Mouse (Mus musculus) Muller cell, postnatal 12 days (primary cell): ENCODE measurements around the gene Eif2b3.
A peak's percentile ranks its signal among the peaks of the same experiment; 100 is the strongest.

Experiments used
- DNase-seq: peaks from one replicate; pipeline ENCODE4 v3.0.0-alpha.2; 2015; ENCODE audit errors: inconsistent ontology term

Eif2b3 gene

GRCm38 (mm10) chr4:117019206-117020134 is at the start of gene Eif2b3:
TSS of gene Eif2b3 (plus strand) at chr4:117019402.
- DNase-seq: peak; percentile 94

GRCm38 (mm10) chr4:116976503-116976902 is 42.7 kb upstream of the Eif2b3 start:
- DNase-seq: no peak

GRCm38 (mm10) chr4:116985681-116986080 is 33.5 kb upstream of the Eif2b3 start:
- no peak for DNase-seq

- DNase-seq: peak; percentile 96
Observed at GRCm38 (mm10) chr4:116986400-116987121, 32.6 kb upstream of the Eif2b3 start.

GRCm38 (mm10) chr4:116987122-116987456 is 32.1 kb upstream of the Eif2b3 start:
- DNase-seq: no peak

GRCm38 (mm10) chr4:116989731-116990130 is 29.5 kb upstream of the Eif2b3 start:
- DNase-seq: no peak

GRCm38 (mm10) chr4:116991366-116991765 is 27.8 kb upstream of the Eif2b3 start:
- peak; percentile 50 for DNase-seq

GRCm38 (mm10) chr4:116993672-116994621 is 25.3 kb upstream of the Eif2b3 start, which contains the start of gene Urod:
TSS of gene Urod (minus strand) at chr4:116994413.
- DNase-seq: peak; percentile 96

- DNase-seq: peak; percentile 85
Observed at GRCm38 (mm10) chr4:116995131-116995797, 23.9 kb upstream of the Eif2b3 start, which contains the start of gene Hectd3. TSS of gene Hectd3 (plus strand) at chr4:116995317.

- DNase-seq: peak; percentile 22
Observed at GRCm38 (mm10) chr4:116995798-116996135, 23.4 kb upstream of the Eif2b3 start.

- no peak for DNase-seq
Observed at GRCm38 (mm10) chr4:116999513-117000154, 19.6 kb upstream of the Eif2b3 start.

- no peak for DNase-seq
Observed at GRCm38 (mm10) chr4:117001957-117002356, 17.2 kb upstream of the Eif2b3 start.

- DNase-seq: peak; percentile 52
Observed at GRCm38 (mm10) chr4:117002543-117003521, 16.4 kb upstream of the Eif2b3 start.

GRCm38 (mm10) chr4:117004649-117005048 is 14.6 kb upstream of the Eif2b3 start:
- no peak for DNase-seq

- DNase-seq: no peak
Observed at GRCm38 (mm10) chr4:117005611-117006400, 13.4 kb upstream of the Eif2b3 start.

- DNase-seq: no peak
Observed at GRCm38 (mm10) chr4:117007058-117007457, 12.1 kb upstream of the Eif2b3 start.

GRCm38 (mm10) chr4:117010231-117010630 is 9.0 kb upstream of the Eif2b3 start:
- no peak for DNase-seq

- DNase-seq: no peak
Observed at GRCm38 (mm10) chr4:117013596-117013995, 5.6 kb upstream of the Eif2b3 start.
